Mouse (Mus musculus) T-helper 2 cell (primary cell): ENCODE measurements around the gene Sypl2.

ENCODE experiments used
- in situ Hi-C: fragments of 300-600 bp; cut with MboI, MseI; formaldehyde crosslinking; loops from one replicate; pipeline ENCODE4 v1.15.1; 2025; ENCODE audit warnings: high pct_unique_total_duplicates

Gene Sypl2

DNA sequence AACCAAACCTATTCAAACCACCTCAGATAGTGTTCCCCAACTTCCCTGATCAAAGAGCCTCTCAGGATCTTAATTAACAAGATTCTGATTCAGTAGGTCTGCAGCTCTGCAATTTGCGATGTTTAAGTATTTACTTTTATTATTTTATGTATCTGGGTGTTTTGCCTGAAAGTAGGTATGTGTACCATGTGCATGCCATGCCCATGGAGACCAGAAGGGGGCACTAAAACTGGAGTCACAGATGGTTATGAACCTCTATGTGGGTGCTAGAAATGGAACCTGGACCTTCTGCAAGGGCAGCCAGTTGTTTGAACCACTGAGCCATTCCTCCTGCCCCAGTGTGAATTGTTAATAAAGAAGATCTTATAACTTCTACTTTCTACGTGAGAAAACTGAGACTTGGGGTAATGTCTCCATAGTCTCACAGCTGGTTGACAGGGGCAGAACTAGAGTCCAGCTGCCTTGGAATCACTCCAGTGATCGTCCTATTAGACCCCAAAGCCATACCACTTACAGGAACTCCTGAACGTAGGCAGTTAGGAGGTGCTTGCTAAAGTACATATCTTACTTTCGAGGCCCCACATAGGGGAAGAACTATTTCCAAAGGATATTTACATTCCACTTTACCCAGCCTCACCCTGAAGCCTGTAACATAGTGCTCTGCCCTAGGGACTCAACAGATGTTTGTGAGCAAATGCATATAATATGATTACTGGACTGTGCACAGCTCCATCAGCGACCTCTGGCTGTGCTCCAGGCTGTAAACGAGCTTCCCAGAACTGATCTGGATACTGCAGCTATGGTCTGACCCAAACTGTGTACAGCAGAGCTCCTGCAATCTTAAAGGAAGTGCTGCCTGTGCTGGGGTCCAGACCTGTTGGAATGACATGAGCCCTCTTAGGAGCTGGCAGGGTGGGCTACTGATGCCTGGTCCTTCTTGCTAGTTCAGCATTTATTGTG lies 47.4 kb downstream of the Sypl2 start:
- in situ Hi-C loops: no loop called here

DNA sequence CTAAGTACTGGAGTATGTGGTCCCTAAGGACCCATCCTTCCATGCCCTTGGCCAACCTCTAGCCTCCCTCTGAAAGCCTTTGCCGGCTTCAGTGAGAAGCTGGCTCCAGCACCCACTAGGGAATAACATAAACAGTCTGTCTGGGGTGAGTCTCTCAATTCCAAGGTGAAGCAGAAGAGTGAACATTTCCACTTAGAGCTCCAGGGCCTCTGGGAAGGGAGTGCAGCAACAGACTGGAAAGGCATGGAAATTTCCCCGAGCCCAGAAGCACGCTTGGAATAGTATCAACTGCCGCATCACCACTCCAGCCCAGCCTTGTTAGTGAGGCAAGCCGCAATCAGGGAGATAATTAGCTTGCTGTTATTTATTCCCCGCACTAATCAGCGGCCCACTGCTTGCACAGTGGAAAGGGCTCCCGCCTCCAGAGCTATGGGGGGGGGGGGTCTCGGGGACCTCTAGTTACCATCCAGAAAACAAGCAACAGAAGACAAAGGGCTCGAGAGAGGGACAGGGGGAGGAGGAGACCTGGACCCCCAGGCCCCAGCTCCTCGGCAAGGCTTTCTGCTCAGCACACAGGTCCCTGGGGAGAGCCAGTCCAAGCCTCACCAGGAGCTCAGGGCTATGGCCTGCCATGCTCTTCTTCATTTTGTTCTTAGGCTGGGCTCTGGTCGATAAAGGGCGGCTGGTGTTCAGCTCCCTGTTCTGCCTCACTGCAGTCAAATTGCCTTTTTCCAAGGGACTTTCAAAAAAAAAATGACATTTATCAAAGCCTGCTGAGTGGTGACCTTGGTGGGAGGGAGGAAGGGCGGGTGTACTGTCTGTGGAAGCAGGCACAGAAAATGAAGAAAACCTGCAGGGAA lies 51.5 kb downstream of the Sypl2 start:
- in situ Hi-C loops: loop anchor here (25.0 kb wide), 1 partner anchor 212 kb away; the partner anchor contains the start of gene Psrc1

DNA sequence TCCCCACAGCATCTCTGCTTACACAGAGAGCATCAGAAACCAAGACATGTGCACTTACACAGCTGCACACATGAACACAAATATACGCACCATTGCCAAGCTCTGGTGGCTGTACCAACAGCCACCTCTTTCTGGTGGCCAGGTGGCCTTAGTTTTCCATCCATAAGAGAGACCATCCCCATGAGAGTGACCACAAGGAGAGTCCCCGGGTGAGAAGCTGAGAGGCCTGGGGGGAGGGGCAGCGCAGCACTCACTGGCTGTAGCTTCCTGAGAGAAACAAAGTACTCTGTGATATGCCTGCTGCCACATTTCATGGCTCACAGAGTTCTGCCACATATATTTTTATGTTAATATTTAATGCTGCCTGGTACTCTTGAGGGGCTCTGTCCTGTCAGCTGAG lies 57.2 kb downstream of the Sypl2 start:
- in situ Hi-C loops: loop anchor here (5.0 to 25.0 kb wide), 2 partner anchors 83 to 218 kb away; partner anchors contain the start of gene Psrc1

DNA sequence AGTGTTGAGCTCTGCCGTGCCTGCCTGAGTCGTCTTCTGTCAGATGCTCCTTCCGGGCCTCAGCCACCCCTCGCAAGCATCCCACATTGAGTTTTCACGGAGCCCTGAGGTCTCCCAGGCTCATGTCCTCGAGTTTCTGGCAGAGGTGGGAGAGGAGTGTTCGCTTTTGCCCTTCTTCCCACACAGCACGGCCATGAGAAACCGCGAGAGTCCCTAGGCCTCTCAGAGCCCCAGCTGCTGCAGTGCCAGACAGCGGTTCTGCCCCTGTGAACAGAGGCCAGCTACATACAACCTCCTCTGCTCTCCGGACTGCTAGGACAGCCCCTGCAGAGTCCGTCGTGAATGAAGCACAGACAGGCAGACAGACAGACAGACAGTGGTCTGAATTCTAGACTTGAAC lies 58.9 kb downstream of the Sypl2 start:
- in situ Hi-C loops: loop anchor here (5.0 to 25.0 kb wide), 2 partner anchors 85 to 220 kb away; partner anchors contain the start of gene Psrc1

DNA sequence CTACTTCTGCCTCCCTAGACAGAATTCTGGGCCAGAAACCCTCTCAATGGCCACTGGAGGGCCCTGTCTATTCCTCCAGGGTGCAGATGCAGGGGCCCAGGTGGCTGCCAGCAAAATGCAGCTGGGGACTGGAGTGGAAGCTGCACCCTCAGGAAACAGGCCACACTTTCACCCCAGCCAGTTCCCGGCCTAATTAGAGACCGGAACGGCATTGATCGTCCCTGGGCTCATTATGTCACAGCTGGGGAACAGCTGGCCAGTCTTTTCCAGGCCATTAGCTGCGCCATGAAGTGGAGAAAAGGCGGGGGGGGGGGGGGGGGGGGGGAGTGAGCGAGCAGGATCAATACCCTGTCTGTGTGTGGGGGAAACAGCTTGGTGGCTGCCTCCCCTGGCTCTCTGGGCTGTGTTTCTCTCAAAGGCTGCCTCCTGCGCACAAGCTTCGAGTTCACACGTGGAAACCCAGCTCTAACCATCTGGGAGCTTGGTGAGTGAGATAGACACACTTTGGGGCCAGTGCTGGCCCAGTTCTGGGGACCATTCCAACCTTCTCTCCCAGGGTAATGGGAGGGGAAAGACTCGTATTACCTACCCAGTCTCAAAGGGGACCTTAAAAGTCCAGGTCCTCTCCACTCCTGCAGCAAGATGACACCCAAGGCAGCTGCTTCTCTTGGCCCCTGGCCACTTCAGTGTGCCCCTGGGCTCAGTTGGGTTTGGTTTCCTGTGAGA lies 59.8 kb downstream of the Sypl2 start:
- in situ Hi-C loops: loop anchor here (5.0 to 25.0 kb wide), 2 partner anchors 86 to 221 kb away; partner anchors contain the start of gene Psrc1

DNA sequence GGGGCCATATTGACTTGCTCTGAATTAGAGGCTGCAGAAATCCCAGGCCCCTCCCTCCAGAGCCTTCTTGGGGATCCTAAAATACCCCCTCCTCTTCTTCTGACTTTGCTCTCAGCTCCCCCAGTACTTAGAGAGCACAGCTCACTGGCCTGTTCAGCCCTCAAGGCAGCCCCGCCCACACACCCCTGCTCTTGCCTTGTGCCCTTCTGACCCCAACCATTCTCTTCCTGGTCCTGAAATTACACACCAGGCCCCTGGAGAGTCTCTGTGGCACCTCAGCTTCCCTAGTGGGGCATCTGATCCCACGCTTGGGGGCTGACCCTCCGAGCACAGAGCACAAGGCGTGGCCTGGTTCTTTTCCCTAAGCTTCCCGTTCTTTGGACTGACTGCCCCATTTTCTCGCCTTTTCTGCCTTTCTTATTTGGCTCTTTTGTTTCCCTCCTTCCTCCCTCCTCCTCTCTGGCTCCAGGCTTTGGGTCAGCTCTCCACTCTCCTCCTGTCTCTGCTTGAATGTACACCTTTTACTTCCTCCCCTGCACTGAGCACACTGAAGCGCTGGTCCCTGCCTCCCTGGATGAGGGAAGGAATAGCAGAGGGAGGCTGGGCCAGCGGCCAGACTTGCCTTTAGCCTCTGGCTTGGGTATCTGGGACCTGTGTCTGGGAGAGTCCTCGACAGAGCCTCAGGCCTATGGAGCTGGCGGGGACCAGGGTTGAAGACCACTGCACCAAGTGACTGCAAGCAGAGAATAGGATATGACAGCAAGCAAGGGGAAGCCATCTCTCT lies 60.7 kb downstream of the Sypl2 start:
- in situ Hi-C loops: loop anchor here (5.0 to 25.0 kb wide), 2 partner anchors 87 to 222 kb away; partner anchors contain the start of gene Psrc1

DNA sequence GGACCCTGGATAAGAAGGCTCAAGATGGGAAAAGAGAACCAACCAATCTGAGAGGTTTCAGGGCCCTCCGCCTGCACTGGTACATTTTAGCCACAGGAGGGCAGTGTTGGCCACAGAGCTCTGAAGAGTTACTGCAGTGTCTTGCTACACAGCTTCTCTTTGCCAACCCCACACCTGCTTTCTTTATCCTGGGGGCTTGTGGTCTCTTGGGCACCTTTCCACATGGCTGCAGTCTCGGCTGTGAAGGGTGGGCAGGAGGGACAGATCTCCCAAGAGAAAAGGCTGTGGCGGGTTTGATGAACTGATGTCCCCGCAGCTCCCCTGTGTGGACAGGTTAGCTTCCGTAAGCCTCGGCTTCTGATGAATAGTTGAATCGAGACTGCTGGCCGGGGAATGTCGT lies 61.6 kb downstream of the Sypl2 start:
- in situ Hi-C loops: loop anchor here (5.0 to 25.0 kb wide), 2 partner anchors 87 to 222 kb away; partner anchors contain the start of gene Psrc1

DNA sequence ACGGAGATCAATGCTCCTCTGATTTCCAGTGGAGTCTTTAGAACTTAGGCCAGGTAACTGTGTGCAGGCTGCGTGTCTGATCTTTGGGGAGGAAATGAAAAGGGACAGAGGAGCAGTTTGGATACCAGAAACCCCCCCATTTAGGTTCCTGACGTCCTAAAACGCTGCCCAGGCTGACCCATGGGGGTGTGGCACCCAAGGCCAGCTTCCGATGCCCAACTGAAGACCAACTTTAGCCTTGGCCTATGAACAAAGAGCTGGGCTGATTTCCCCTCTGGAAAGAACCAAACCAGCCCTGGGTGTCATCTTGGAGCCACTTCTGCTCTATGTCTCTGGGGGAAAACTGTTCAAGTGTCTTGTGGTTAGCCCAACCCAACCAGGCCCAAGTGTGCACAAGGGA lies 62.4 kb downstream of the Sypl2 start:
- in situ Hi-C loops: loop anchor here (25.0 kb wide), 1 partner anchor 223 kb away; the partner anchor contains the start of gene Psrc1
